ENCODE assay signal across 14 mouse cellular contexts in the genomic region with DNA sequence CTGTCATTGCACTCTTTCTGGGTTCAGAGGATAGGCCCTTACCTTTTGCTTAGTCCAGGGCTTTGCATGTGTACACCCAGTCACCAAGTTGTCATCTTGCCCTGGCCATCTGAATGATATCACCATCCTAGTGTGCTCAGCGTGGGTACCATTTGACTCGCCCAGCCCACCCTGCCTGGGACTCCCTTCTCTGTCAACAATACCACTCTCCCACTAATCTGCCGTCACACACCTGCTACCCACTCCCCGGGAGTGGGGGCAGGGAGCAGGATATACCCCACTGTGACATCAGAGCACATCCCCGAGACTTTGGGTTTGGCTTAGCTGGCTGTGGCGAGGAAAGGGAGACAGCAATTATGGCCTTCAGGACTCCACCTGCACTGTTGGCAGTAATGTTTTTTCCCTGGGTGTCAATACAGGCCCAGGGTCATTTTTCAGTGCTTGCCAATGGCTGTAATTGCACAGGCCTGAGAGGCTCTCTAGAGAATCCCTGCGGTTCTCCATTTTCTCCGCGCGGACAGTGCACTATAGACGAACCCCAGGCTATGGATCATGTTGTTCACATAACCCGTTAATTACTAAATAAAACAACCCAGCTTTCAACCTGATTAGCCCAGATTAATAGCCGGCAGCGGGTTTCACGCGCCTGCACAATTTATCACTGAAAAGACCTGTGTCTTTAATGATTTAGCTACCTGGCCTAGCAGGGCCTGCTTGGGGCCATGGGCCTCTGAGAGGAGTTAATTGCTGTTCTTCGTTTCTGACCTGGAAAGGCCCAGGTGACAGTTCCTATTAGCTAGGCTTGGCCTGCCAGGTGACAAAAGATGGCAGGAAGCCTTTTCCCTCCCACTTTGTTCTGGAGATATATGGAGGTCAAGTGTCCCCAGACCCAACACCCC.
A peak's percentile ranks its signal among the peaks of the same experiment; 100 is the strongest.
DNase-seq lines count a peak whose midpoint lies in the region; ATAC-seq lines count a peak whose summit lies in the region.
"Had no signal": no experiment of that assay in that cellular context is flagged by ENCODE, and none has a peak within 500 bp of the region (broad histone marks: within the 10 kb centered on the region; RNA-seq: fewer than 3 reads in every experiment).

No protein-coding gene starts in this region.

- peak; percentile 35; the same call in 1 of the 2 replicates for ATAC-seq in neural tube, embryonic 11.5 days (ENCODE audit: insufficient read depth, low FRiP score, low TSS enrichment)
- peak; percentile 80 for ATAC-seq in hindbrain, embryonic 12.5 days (ENCODE audit: low FRiP score)
- ATAC-seq in midbrain, embryonic 16.5 days, result peak; percentile 34; the same call in 1 of the 2 replicates
- no peak for ATAC-seq in heart, embryonic 11.5 days (replicated peaks; ENCODE audit: insufficient number of reproducible peaks, low FRiP score, low TSS enrichment)

- H3K9me3 ChIP-seq in neural tube, embryonic 11.5 days (ENCODE audit: control insufficient read depth, low read length), result no peaks in the 10 kb centered on the region
- no peaks in the 10 kb centered on the region for H3K9me3 ChIP-seq in hindbrain, embryonic 12.5 days (replicated peaks)
- no peaks in the 10 kb centered on the region for H3K9me3 ChIP-seq in midbrain, embryonic 16.5 days (replicated peaks; ENCODE audit: control insufficient read depth, low read length, poor library complexity, severe bottlenecking)
- H3K9me3 ChIP-seq in heart, embryonic 11.5 days (replicated peaks; ENCODE audit: control insufficient read depth, low read length), result no peaks in the 10 kb centered on the region
- H3K9me3 ChIP-seq: heart, embryonic 13.5 days; stomach, embryonic 15.5 days had no signal

- WGBS in neural tube, embryonic 11.5 days, result 38% methylated on average over 17 of the region's 17 CpGs
- WGBS in hindbrain, embryonic 12.5 days, result 47% methylated on average over 17 of the region's 17 CpGs
- WGBS in midbrain, embryonic 16.5 days, result 45% methylated on average over 17 of the region's 17 CpGs
- WGBS in heart, embryonic 11.5 days (ENCODE audit: insufficient replicate concordance), result 77% methylated on average over 17 of the region's 17 CpGs

- no peaks in the 10 kb centered on the region for H3K36me3 ChIP-seq in neural tube, embryonic 11.5 days (ENCODE audit: control insufficient read depth, insufficient read depth, low read length)
- no peaks in the 10 kb centered on the region for H3K36me3 ChIP-seq in hindbrain, embryonic 12.5 days
- no peaks in the 10 kb centered on the region for H3K36me3 ChIP-seq in midbrain, embryonic 16.5 days (ENCODE audit: control insufficient read depth, insufficient read depth, low read length)
- no peaks in the 10 kb centered on the region for H3K36me3 ChIP-seq in heart, embryonic 11.5 days (ENCODE audit: control insufficient read depth, insufficient read depth, low read length)
- H3K36me3 ChIP-seq: heart, embryonic 13.5 days; stomach, embryonic 15.5 days had no signal

- no peaks in the 10 kb centered on the region for H3K27me3 ChIP-seq in neural tube, embryonic 11.5 days (ENCODE audit: control insufficient read depth, insufficient read depth, low read length)
- peaks cover 44% of the 10 kb centered on the region for H3K27me3 ChIP-seq in hindbrain, embryonic 12.5 days
- peaks cover 7% of the 10 kb centered on the region; the same call in 1 of the 2 replicates for H3K27me3 ChIP-seq in midbrain, embryonic 16.5 days (ENCODE audit: control insufficient read depth, insufficient read depth, low read depth, low read length)
- H3K27me3 ChIP-seq in heart, embryonic 11.5 days (ENCODE audit: control insufficient read depth, insufficient read depth, low read length), result no peaks in the 10 kb centered on the region
- H3K27me3 ChIP-seq: heart, embryonic 13.5 days; stomach, embryonic 15.5 days had no signal

- H3K9ac ChIP-seq in neural tube, embryonic 11.5 days (ENCODE audit: low read length), result no peak overlapping the region
- H3K9ac ChIP-seq in hindbrain, embryonic 12.5 days, result no peak overlapping the region
- no peak overlapping the region for H3K9ac ChIP-seq in midbrain, embryonic 16.5 days (ENCODE audit: low read depth, low read length)
- H3K9ac ChIP-seq in heart, embryonic 11.5 days (ENCODE audit: low read depth, low read length), result no peak overlapping the region
- H3K9ac ChIP-seq: heart, embryonic 13.5 days; stomach, embryonic 15.5 days had no signal

- H3K4me2 ChIP-seq in neural tube, embryonic 11.5 days (ENCODE audit: low read depth), result no peak overlapping the region
- no peak overlapping the region for H3K4me2 ChIP-seq in hindbrain, embryonic 12.5 days (replicated peaks)
- H3K4me2 ChIP-seq in midbrain, embryonic 16.5 days (ENCODE audit: low read length), result no peak overlapping the region
- no peak overlapping the region for H3K4me2 ChIP-seq in heart, embryonic 11.5 days
- H3K4me2 ChIP-seq: heart, embryonic 13.5 days; stomach, embryonic 15.5 days had no signal

- H3K4me3 ChIP-seq in neural tube, embryonic 11.5 days (ENCODE audit: low read depth, low read length), result no peak overlapping the region
- no peak overlapping the region for H3K4me3 ChIP-seq in hindbrain, embryonic 12.5 days
- H3K4me3 ChIP-seq in midbrain, embryonic 16.5 days (ENCODE audit: low read depth, low read length), result no peak overlapping the region
- H3K4me3 ChIP-seq in heart, embryonic 11.5 days (ENCODE audit: low read depth, low read length), result no peak overlapping the region
- H3K4me3 ChIP-seq: heart, embryonic 13.5 days; stomach, embryonic 15.5 days had no signal

- H3K27ac ChIP-seq in neural tube, embryonic 11.5 days (ENCODE audit: low read depth, low read length), result no peak overlapping the region
- H3K27ac ChIP-seq in hindbrain, embryonic 12.5 days, result peak overlapping the region; percentile 57
- no peak overlapping the region for H3K27ac ChIP-seq in midbrain, embryonic 16.5 days (ENCODE audit: low read length)
- H3K27ac ChIP-seq in heart, embryonic 11.5 days (ENCODE audit: low read depth, low read length), result no peak overlapping the region
- H3K27ac ChIP-seq: heart, embryonic 13.5 days; stomach, embryonic 15.5 days had no signal

- DNase-seq in neural tube, embryonic 11.5 days (ENCODE audit: low spot score), result peak; percentile 51
- DNase-seq in neural tube, embryonic 10.5 days (ENCODE audit: extremely low spot score, low spot score), result no peak
- no peak for DNase-seq in adrenal gland, postnatal 14 days
- no peak for DNase-seq in frontal cortex, postnatal 14 days (ENCODE audit: low spot score in 2 of 2)
- DNase-seq: adrenal gland, adult 2 months; cerebellum, postnatal 14 days; kidney, postnatal 14 days; lung, adult 18-20 months; thymus, postnatal 4 days had no signal

- H3K4me1 ChIP-seq in neural tube, embryonic 11.5 days (ENCODE audit: control insufficient read depth, insufficient read depth, low read length), result peaks cover 7% of the 10 kb centered on the region
- H3K4me1 ChIP-seq in hindbrain, embryonic 12.5 days, result peaks cover 28% of the 10 kb centered on the region
- H3K4me1 ChIP-seq in midbrain, embryonic 16.5 days (ENCODE audit: control insufficient read depth, insufficient read depth, low read length), result peaks cover 11% of the 10 kb centered on the region
- peaks cover 9% of the 10 kb centered on the region; the same call in 1 of the 2 replicates for H3K4me1 ChIP-seq in heart, embryonic 11.5 days (ENCODE audit: control insufficient read depth, insufficient read depth, low read length)
